Mouse (Mus musculus) retina, postnatal 1 day (tissue): ENCODE measurements around the gene Derl2.

ENCODE experiments used
- DNase-seq: peaks from one replicate; pipeline ENCODE4 v3.0.0-alpha.2; 2012

The Derl2 gene

GRCm38 (mm10) chr11:71019201-71020068 lies at the start of gene Derl2, which contains the start of gene Mis12:
TSS of gene Derl2 (minus strand) at chr11:71019841.
TSS of gene Mis12 (plus strand) at chr11:71019611.
- DNase-seq: peak; percentile 100

GRCm38 (mm10) chr11:71052554-71052953 lies 32.9 kb upstream of the Derl2 start:
- DNase-seq: peak; percentile 72

DNA sequence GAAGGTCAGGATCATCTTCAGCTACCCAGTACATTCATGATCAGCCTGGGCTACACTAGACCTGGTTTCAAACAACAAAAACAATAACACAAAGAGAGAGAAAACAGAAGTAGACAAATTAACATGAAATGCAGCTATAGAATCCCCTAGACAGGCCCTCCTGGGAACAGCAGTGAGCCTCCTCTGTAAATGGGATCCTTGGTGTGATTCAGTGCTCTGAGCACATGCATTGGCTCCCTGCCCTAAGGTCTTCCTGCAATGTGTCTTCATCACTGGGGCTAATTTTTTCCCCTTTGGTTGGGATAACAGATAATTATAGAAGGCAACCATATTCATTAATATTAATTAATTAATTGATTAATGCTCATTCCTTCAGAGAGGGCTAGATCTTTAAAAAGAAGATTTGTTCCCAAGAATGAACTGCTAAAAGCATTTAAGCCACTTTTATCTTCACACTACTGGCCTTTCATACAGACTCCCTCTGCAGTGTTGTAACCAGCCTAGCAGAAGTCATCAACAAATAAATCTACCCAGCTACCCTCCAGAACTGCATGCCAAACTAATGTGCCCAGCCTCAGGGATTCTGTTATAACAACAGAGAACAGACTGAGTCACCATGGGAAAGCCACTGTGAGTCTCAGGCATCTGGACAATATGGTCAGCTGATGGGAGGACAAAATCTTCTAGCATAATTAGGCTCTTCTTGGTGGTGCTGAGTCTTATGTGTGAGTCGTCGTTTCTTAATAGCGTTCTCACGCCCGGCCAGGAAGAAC lies 20.1 kb upstream of the Derl2 start:
- no peak for DNase-seq

DNA sequence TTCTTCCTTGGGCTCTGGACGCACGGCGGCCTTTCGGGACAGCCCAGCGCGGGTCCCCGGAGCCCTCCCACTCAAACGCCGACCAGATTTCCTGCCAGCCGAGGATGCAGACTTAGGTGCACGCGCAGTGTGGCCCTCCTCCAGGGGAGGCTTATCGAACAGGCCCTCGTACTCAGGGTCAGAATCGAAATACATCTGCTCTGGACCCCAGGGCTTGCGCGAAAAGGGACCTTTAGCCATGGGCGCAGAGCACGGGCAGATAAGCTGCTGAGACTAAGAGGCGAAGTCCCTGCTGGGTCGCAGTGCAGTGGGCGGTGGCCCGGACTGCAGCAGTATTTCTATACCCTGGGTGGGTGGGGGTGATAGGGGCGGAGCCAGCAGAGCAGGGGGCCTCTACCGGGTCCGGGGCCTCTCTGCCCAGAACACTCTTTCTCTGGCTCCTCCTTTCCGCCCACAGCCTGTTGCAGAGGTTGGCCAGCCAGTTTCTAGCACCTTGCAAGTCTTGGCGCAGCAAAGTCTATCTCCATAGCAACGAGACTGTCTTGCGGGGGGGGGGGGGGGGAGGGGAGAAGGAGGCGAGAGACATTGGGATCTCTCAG lies 13.6 kb upstream of the Derl2 start, which contains the start of gene 6330403K07Rik:
TSS of gene 6330403K07Rik (minus strand) at position 351 of the 599 bp plus-strand sequence.
- peak; percentile 89 for DNase-seq

GRCm38 (mm10) chr11:71032491-71033162 lies 13.0 kb upstream of the Derl2 start:
- DNase-seq: peak; percentile 64

GRCm38 (mm10) chr11:71032070-71032469 lies 12.4 kb upstream of the Derl2 start:
- no peak for DNase-seq

DNA sequence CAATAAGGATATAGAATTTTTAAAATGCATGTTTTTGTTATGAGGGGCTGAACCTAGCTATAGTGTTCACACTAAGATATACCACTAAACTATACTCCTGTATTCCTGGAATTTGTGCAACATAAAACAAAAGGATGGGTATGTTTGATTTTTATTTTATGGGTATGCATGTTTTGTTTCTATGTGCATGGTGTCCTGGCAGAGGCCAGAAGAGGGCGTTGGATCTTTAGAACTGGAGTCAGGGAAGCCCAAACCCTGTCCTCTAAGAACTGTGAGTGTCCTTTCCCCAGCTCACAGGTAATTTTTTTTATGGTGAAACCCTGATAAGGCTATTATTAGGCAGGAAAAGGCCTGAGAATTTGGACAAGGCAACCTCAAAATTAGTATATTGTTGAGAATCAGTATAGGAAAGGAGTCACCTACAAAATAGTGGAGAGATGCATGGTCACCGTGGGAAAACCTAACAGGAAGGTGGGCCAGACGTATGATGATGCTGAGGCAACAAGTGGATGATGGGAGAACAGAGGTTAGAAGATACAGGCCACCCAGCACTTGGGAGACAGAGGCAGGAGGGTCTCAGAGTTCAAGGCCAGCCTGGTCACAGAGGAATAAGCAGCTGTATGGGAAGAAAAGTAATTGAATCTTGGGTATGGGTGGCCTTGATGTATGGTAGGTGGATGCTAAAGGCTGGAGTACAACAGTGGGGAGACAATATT lies 9.9 kb upstream of the Derl2 start:
- no peak for DNase-seq

DNA sequence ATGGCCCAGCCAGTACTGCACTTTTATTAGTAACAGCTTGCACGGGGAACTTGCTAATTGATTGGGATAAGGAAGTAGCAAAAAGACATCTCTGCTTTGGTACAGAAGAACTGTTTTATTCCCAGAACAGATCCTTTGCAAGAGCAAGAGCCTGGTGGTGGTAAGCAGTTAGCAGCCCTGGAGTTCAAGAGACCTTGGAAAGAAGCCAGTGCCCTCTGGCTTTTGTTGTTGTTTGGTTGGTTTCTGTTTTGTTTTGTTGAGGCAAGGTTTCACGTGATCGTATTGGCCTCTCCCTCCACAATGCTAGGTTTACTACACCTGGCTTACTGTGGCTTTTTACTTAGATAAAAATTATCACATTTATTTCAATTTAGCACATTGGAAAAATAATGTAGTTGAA lies 8.6 kb upstream of the Derl2 start:
- no peak for DNase-seq

GRCm38 (mm10) chr11:71018416-71019200 lies 1.0 kb downstream of the Derl2 start:
- no peak for DNase-seq

GRCm38 (mm10) chr11:71017051-71017450 lies 2.6 kb downstream of the Derl2 start:
- no peak for DNase-seq

DNA sequence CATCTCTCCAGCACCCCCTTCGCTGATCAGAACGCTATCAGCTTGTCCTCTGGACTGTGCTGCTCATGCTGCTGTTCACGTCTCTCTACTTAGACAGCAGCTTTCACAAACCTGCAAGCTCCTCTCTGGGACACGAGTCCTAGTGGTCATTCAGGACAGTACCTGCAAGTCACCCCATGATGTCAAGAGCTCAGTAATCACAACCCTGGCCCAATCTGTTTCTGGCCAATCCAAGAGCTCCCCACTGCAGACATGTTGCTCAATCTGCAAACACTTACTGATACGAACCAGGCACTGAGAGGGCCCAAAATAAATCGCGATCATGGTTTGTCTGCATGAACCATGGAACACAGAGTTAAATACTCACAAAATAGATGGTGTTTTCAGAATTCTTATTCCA lies 6.9 kb downstream of the Derl2 start:
- DNase-seq: no peak

DNA sequence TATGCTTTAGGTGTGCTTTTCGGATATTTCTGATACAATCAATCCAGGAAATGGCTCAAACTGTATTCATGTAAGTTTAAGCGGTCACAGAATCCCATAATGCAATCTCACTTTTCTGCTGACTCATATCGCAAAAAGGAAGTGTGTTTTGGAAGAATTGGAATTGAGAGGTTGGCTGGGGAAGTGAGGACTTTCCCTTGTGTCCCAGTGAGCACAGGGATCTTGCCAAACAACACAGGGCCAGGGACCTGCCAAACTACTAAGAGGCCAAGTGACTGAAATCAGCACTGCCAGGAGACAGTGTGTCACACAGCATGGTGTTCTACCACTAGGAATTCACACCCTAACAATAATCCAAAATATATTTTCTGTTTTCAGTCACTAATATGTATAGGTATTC lies 11.3 kb downstream of the Derl2 start:
- no peak for DNase-seq

DNA sequence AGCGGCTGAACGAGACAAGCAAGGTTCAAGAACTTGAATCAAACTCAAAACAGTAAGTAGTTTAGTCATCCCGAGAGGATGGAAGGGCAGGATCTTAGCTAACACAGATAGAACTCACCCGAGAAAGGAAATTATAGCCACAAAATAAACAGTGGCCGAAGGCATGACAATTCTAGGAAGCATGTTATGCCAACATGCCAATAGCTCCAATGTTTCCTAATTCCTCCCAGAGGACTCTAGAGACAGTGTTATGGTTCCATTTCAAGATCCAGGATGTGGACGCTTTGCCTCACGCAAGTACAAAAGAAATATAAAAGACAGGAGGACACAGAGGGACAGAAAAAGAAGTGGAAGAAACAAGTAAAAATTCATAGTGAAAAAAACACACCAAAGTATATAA lies 11.8 kb downstream of the Derl2 start:
- no peak for DNase-seq

- no peak for DNase-seq
These were observed 12.6 kb downstream of the Derl2 start for GRCm38 (mm10) chr11:71007026-71007425.

DNA sequence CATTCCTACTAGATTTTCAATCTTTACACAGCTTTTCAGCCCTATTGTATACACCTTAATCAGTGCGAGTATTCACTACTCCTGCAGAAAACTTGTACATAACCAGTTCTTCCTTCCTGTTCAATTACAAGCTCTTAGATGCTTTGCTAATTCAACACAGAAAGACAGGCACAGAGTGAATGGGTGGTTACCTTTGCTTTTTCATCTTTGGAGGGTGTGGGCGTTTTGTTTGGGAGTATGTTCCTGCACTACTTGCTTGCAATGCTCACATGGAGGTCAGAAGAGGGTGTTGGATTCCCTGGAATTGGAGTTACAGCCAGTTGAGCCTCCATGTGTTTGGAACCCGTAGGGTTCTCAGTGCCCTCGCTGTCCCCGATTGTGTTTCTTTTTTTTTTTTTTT lies 14.6 kb downstream of the Derl2 start:
- DNase-seq: peak; percentile 16

DNA sequence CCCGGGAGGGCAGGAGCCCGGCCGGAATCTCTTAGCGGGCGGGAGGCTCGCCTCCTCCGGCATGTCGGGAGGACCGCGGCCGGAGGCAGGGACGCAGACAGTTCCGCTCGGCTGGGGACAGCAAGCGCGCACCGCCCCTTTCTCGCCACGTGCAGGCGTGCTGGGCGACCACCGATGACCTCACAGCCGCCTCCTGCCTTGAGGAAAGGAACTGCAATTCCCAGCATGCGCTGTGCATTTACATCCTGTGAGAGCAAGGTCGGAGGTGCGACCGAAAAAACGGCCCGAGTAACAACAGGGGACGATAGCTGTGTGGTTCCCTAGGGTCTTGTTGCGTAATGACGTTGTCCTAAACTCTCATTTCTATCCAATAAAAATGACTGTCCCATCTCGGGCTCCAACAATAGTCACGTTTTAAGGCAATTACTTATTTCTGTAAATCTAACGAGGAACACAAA lies 15.3 kb downstream of the Derl2 start, which contains the start of gene Dhx33:
TSS of gene Dhx33 (minus strand) at position 122 of the 458 bp plus-strand sequence.
- DNase-seq: peak; percentile 99

GRCm38 (mm10) chr11:71003611-71004315 lies 15.9 kb downstream of the Derl2 start:
- no peak for DNase-seq

- DNase-seq: no peak
These were observed 18.5 kb downstream of the Derl2 start for GRCm38 (mm10) chr11:71001167-71001566.

DNA sequence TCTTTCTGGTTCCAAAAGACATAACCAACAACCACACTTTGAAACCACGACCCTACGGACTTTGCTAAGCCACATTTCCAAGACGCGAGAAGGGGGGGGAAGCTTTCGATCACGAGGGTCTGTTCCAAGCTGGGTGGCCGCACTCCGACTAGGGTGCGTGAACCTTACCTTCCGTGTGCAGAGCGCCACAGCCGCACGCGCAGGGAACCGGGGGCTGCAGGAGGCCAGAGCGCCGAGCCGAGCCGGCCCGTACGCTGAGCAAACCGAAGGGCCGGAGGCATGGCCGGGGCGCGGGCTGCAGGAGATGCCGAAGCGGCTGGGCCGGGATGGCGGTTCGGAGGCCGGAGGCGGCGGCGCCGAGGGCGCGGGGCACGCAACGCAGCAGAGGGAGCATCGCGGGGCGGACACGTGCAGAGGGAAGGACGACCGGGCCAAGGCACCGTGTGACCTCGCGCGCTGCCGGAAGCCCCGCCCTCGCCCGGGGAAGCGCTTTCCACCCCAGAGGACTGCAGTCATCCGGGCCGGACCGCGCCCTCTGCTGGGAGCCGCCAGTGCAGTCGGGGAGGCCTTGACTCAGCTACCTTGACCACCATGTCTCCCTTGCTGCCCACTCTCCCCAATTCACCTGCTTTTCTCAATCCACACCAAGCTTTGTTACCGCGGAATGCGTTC lies 36.9 kb downstream of the Derl2 start, which contains the start of gene C1qbp:
TSS of gene C1qbp (minus strand) at position 470 of the 672 bp plus-strand sequence.
- DNase-seq: peak; percentile 95

DNA sequence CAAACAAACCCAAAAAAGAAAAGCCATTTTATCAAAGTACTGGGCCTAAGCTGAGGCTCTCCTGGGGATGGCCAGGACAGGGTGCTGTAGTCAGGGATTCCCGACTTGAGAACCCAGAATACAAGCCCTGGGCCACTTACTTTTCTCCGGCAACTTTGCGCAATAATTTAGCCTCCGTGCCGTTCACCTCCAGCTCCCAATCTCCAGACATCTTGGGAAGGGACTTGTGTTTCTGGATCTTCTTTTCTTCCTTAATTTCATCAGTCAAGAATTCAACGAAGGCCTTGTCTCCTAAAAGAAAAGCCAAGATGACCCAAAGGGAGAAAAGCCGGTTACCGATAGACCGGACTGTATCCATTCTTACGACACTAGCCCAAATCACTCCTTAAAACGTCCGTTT lies 37.6 kb downstream of the Derl2 start:
- DNase-seq: no peak
